Mouse (Mus musculus) embryonic facial prominence, embryonic 14.5 days (tissue): ENCODE measurements around the gene Shank2. TPM values are rescaled to one million over a fixed set of nuclear protein-coding genes. Genes with fewer than 3 reads are reported as not detected.

Source experiments
- ATAC-seq: fragments of 200-750 bp; cut with Nextera tagmentation; 2 replicates; pipeline ENCODE4 v1.8.0; 2017; ENCODE audit warnings: low read depth, moderate number of reproducible peaks, moderate TSS enrichment
- DNase-seq: peaks from one replicate; pipeline ENCODE4 v3.0.0-alpha.2; 2015; ENCODE audit warnings: low spot score
- H3K27ac ChIP-seq: fragments of 300-500 bp; sonication (generic); replicated peaks from 2 replicates; pipeline ENCODE4 v1.5.1; 2014; ENCODE audit warnings: low read depth, mild to moderate bottlenecking, low read length, moderate library complexity
- H3K27me3 ChIP-seq: fragments of 300-500 bp; sonication (generic); replicated peaks from 2 replicates; pipeline ENCODE4 v1.6.1; 2014; ENCODE audit warnings: low read length; ENCODE audit not compliant: control insufficient read depth, insufficient read depth
- H3K36me3 ChIP-seq: fragments of 300-500 bp; sonication (generic); 2 replicates; pipeline ENCODE4 v1.6.1; 2014; ENCODE audit warnings: low read length, mixed read lengths; ENCODE audit not compliant: control insufficient read depth, insufficient read depth
- H3K4me1 ChIP-seq: fragments of 300-500 bp; sonication (generic); 2 replicates; pipeline ENCODE4 v1.6.1; 2014; ENCODE audit warnings: antibody characterized with exemption, low read length; ENCODE audit not compliant: control insufficient read depth, insufficient read depth
- H3K4me2 ChIP-seq: fragments of 300-500 bp; sonication (generic); 2 replicates; pipeline ENCODE4 v1.6.1; 2014; ENCODE audit warnings: low read depth, mild to moderate bottlenecking, low read length, moderate library complexity, mixed read lengths
- H3K4me3 ChIP-seq: fragments of 300-500 bp; sonication (generic); 2 replicates; pipeline ENCODE4 v1.5.1; 2014; ENCODE audit warnings: low read depth, mild to moderate bottlenecking, low read length
- H3K9ac ChIP-seq: fragments of 300-500 bp; sonication (generic); 2 replicates; pipeline ENCODE4 v1.6.1; 2014; ENCODE audit warnings: low read depth, mild to moderate bottlenecking, low read length, moderate library complexity, mixed read lengths
- H3K9me3 ChIP-seq: fragments of 300-500 bp; sonication (generic); 2 replicates; pipeline ENCODE4 v1.6.1; 2016; ENCODE audit warnings: low read length; ENCODE audit not compliant: control insufficient read depth
- WGBS: fragments of 180-500 bp; shearing (Covaris S2); extraction: QIAGEN DNeasy Blood & Tissue Kit; methylation state at CpG from one replicate; pipeline ENCODE4 v1.1.7; 2014; 5-methylcytosine and 5-hydroxymethylcytosine counted together
- polyA plus RNA-seq: library from polyadenylated mRNA; unstranded; fragments of >200 nt; fragmentation: Nextera tagmentation; extraction: Ambion mirVana; gene quantifications from 2 replicates; pipeline ENCODE4 v1.2.1, GENCODE M21; 2014

The Shank2 gene
- polyA plus RNA-seq, 1 experiment from 2014 or later, result 0.72 TPM

DNA sequence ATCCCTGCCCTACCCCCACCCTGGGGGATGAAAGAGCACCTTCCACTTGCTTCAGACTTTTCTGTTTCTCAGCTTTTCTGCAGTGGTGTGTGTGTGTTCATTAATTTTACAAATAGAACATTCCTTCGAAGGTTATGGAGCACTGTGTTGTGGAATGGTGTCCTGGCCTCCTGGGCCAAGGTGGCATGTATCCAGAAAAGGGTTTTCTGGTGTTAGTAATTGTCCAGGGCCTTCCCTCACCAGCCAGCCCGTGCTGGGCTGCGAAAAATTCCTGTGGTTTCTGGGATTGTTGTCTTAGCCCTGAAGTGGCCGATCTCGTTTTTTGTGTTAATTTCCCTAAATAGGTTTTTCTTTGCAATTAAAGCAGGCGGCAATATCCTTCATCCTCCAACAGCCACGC is 289.8 kb downstream of the Shank2 start:
- DNase-seq (no peak), ATAC-seq (no peak)
- no peak overlapping the region for H3K4me3 ChIP-seq
- no peak overlapping the region for H3K4me2 ChIP-seq
- no peak overlapping the region for H3K9ac ChIP-seq
- no peaks in the 10 kb centered on the region for H3K36me3 ChIP-seq
- no peaks in the 10 kb centered on the region for H3K9me3 ChIP-seq
- no peak overlapping the region for H3K27ac ChIP-seq
- no peaks in the 10 kb centered on the region for H3K4me1 ChIP-seq
- H3K27me3 ChIP-seq, result no peaks in the 10 kb centered on the region
- 53% methylated on average over 7 of the region's 7 CpGs for whole genome bisulfite sequencing

DNA sequence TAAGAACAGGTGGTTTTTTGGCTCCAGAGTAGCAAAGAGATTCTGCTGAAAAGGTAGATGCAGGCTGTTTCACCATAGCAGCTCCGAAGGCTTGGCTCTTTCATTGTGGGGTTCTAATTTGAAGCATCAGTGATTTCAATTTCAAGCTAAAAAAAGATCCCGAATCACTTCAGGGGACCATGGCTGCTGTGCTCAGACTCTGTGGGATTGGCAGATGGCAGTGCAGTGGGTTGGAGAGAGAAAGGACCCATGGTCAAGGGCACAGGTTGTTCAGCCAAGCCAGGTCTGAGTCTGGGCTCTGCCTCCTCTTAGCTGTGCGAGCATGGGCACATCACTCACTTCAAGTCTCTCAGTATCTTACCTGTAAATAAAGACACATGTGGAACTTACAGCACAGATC is 291.9 kb downstream of the Shank2 start:
- no peaks in the 10 kb centered on the region for H3K36me3 ChIP-seq

DNA sequence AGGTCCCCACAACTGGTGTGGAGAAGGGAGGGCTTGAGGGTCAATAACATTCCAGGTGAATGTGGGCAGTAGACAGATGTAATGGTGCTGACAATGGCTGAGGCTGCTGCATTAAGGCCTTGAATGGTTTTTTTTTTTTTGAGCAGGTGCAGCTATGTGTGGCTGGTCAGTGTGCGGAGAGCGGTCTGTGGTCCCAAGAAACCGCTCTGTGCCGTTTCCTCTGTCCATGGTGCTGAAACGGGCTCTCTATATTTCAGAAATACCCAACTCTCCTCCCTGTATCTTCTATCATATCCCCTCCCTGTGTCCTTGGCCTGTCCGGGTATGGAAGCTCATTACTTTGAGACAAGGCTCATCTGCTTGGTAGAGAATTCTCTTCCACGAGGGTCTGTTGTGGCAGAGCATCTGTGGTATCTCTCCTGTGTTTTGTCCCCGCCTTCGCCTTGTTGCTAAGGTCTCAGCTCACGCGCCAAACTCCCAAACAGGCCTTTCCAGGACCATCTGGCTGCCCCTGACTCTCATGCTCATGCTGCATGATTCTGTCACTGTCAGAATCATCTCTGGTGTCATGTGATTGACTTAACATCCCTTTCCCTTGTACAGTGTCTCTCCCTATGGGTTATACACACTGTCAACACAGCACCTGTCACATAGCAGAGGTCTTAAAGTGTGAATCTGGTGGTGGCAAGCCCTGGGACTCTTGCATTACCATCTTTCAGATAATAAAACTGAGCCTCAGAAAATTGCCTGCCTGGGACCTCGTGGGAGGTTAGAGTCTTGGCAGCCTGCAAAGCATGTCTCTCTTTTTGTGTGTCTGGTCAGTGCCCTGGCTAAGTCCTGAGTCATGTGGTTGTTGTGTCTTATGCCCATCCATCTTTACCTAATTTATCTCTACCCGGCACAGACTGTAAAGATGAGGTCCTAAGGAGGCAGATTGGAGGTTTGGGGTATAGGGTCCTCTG is 292.8 kb downstream of the Shank2 start:
- no peaks in the 10 kb centered on the region for H3K4me1 ChIP-seq
- H3K36me3 ChIP-seq, result no peaks in the 10 kb centered on the region
- H3K4me3 ChIP-seq, result no peak overlapping the region
- DNase-seq (peak; percentile 77), ATAC-seq (no peak)
- no peaks in the 10 kb centered on the region for H3K9me3 ChIP-seq
- H3K27me3 ChIP-seq, result no peaks in the 10 kb centered on the region
- WGBS, result 42% methylated on average over 13 of the region's 13 CpGs
- H3K4me2 ChIP-seq, result no peak overlapping the region
- no peak overlapping the region for H3K9ac ChIP-seq
- H3K27ac ChIP-seq, result no peak overlapping the region

More for the DNA sequence above, 291.9 kb downstream of the Shank2 start:
- no peak overlapping the region for H3K27ac ChIP-seq
- 81% methylated on average over 3 of the region's 3 CpGs for WGBS
- no peaks in the 10 kb centered on the region for H3K4me1 ChIP-seq
- ATAC-seq (no peak), DNase-seq (no peak)
- no peak overlapping the region for H3K4me3 ChIP-seq
- no peaks in the 10 kb centered on the region for H3K27me3 ChIP-seq
- no peak overlapping the region for H3K9ac ChIP-seq
- H3K9me3 ChIP-seq, result no peaks in the 10 kb centered on the region
- H3K4me2 ChIP-seq, result no peak overlapping the region

DNA sequence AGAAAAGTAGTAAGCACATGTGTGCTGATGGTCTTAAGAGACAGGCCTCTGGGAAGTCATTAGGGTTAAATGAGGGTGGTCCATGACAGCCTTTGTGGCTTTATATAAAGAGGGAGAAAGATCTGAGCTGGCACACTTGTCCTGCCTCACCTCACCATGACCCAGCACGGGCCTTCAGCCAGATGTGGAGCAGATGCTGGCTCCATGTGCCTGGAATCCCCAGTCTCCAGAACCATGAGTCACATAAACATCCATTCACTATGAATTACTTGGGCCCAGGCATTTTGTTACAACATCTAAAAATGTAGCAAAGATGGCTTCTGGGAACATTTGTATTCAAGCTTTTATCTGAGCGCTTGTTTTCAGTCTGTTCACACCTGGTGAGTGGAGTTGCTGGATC is 297.6 kb downstream of the Shank2 start:
- Histone ChIP-seq H3K4me1 (no peaks in the 10 kb centered on the region), H3K4me3 (no peak overlapping the region), H3K9ac (no peak overlapping the region), H3K27me3 (no peaks in the 10 kb centered on the region), H3K9me3 (no peaks in the 10 kb centered on the region), H3K27ac (no peak overlapping the region), H3K4me2 (no peak overlapping the region), H3K36me3 (no peaks in the 10 kb centered on the region)
- DNase-seq, result no peak
- no peak for ATAC-seq
- 77% methylated on average over 2 of the region's 2 CpGs for WGBS

DNA sequence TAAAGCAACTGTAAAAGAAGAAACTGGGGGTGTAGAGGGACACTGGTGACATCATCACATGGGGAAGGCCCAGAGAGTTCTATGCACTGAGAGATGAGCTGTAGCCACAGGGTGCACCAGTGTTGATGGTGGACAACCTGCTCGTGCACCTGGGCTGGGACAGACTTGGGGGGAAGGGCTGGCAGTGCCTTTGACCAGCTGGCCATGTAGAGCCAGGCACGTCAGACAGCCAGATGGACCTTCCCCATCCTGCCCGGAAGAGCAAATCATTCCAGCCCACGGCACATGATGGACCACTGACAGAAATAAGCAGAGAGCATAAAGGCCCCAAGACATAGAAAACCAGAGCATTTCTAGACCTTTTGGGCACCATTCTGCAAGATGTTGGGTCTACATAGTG is 299.9 kb downstream of the Shank2 start:
- H3K36me3 ChIP-seq, result no peaks in the 10 kb centered on the region
- H3K9me3 ChIP-seq, result no peaks in the 10 kb centered on the region
- DNase-seq (no peak), ATAC-seq (no peak)
- no peaks in the 10 kb centered on the region for H3K27me3 ChIP-seq
- no peak overlapping the region for H3K4me2 ChIP-seq
- WGBS, result 79% methylated on average over 4 of the region's 4 CpGs
- H3K27ac ChIP-seq, result no peak overlapping the region
- H3K9ac ChIP-seq, result no peak overlapping the region
- H3K4me1 ChIP-seq, result no peaks in the 10 kb centered on the region
- no peak overlapping the region for H3K4me3 ChIP-seq

DNA sequence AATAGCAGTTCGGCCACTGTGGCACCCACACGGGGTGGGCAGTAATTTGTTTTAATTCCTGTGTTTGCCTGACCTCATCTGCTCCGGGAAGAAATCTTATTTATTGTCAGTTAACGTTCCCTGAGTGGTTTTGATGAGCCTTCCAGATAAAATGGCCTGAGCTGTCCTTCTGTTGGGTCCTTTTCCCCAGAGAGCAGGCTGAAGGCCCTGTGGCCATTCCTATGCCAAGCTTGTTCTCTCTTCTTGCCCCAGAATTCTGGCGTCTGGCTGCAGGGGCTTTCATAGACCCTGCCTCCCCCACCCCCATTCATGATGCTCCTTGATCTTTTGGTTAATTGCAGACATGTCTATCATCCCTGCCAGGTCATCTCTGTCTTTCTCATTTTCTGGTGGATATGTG is 300.8 kb downstream of the Shank2 start:
- WGBS, result 77% methylated on average over 5 of the region's 5 CpGs
- no peak for ATAC-seq
- H3K27ac ChIP-seq, result no peak overlapping the region
- no peaks in the 10 kb centered on the region for H3K9me3 ChIP-seq
- no peaks in the 10 kb centered on the region for H3K36me3 ChIP-seq
- H3K9ac ChIP-seq, result no peak overlapping the region
- H3K4me3 ChIP-seq, result no peak overlapping the region
- no peak overlapping the region for H3K4me2 ChIP-seq
- no peak for DNase-seq
- H3K4me1 ChIP-seq, result no peaks in the 10 kb centered on the region
- no peaks in the 10 kb centered on the region for H3K27me3 ChIP-seq

DNA sequence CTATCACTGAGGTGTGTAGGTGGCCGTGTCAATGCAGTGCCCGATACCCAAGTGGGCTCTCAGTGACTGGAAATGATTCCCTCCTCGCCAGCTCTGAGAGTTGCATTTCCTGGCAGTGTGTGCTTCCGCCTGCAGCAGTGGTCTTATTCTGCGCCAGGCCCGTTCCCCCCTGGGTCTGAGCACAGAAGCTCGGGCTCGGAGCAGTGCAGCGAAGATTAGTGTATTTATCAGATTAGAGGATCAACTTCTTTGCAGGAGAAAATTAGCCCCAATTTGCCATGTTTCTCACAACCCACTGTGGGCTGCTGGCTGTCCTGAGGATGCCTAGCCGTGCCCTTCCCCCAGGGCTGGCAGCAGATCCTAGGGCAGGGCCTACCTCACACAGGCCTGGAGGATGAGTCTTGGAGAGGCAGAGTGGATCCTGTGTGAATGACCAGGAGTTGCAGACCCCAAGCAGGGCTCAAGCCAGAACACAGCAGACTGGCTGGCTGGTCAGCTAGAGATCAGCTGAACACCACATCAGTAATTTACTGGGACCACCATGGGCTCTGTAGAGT is 306.2 kb downstream of the Shank2 start:
- H3K4me3 ChIP-seq, result no peak overlapping the region
- ATAC-seq, result no peak
- H3K27ac ChIP-seq, result no peak overlapping the region
- no peak for DNase-seq
- H3K9me3 ChIP-seq, result no peaks in the 10 kb centered on the region
- H3K4me2 ChIP-seq, result no peak overlapping the region
- no peaks in the 10 kb centered on the region for H3K4me1 ChIP-seq
- H3K36me3 ChIP-seq, result no peaks in the 10 kb centered on the region
- no peaks in the 10 kb centered on the region for H3K27me3 ChIP-seq
- H3K9ac ChIP-seq, result no peak overlapping the region
- 65% methylated on average over 10 of the region's 10 CpGs for WGBS

DNA sequence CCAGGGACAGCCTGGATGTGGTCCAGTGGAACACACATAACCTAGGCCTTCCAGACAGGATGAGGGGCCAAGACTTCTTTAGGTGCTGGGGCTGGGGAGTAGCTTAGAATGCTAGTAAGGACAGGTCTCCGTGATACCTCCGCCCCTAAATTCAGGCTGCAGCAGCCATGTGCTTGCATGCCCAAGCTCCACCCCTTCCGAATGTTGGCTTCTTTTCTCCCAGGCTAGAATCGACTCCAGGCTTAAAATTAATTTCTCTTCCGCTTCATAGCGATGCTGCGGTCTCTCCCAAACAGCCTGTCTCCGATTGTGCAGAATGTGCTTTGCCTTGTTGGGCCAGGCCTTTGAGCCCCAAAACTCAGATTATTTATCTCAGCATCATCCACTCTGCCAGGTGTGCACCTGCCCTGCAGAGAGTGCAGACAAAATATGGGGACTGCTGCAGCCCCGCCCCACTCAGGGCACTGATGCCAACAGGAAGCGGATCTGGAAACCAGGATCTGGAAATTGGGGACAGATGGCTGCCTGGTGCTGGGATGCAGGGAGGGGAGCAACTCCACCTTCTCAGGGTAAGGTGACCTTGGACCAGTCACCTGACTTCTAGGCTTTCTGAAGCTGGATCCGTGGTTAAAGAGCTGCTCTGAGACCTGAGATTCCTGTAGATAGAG is 312.8 kb downstream of the Shank2 start:
- Histone ChIP-seq H3K27ac (no peak overlapping the region), H3K36me3 (no peaks in the 10 kb centered on the region), H3K9ac (no peak overlapping the region), H3K4me3 (no peak overlapping the region), H3K4me1 (no peaks in the 10 kb centered on the region), H3K27me3 (no peaks in the 10 kb centered on the region), H3K9me3 (no peaks in the 10 kb centered on the region), H3K4me2 (no peak overlapping the region)
- WGBS, result 83% methylated on average over 11 of the region's 11 CpGs
- DNase-seq (no peak), ATAC-seq (no peak)
